ENCODE assay signal across 21 mouse cellular contexts in the genomic region with DNA sequence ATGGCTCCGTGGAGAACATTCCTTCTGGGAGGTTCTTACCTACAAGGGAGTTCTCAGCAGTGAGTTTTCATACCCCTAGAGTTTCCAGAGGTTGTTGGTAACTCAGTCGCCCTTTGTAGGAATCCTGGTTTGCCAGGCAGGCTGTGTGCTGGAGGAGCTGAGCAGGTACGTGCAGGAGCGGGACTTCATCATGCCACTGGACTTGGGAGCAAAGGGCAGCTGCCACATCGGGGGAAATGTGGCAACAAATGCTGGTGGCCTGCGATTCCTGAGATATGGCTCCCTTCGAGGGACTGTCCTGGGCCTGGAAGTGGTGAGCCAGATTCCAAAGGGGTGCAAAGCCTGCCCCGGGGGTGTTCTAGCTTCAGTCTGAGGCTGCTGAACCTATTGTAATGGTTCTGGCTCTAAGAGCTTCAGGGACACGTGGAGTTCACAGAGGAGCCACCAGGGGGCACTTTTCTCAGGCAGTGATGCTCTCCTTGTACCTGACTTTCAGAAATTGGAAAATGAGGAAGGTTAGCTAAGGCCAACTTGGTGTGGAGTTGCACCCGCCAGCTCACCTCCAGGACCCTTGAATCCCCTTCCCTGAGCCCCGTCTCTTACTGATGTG. TPM values are rescaled to one million over a fixed set of nuclear protein-coding genes. Genes with fewer than 3 reads are reported as not detected.
DNase-seq lines count a peak whose midpoint lies in the region; ATAC-seq and TF ChIP-seq lines count a peak whose summit lies in the region.
"Not testable (repeated sequence)": the region's sequence is repeated elsewhere in the genome, so short reads cannot be mapped to it uniquely, and the experiment has no call there.
"Had no signal": no experiment of that assay in that cellular context is flagged by ENCODE, and none has a peak within 500 bp of the region (broad histone marks: within the 10 kb centered on the region; RNA-seq: fewer than 3 reads in every experiment).

No protein-coding gene starts in this region.

- not testable (repeated sequence) for DNase-seq in Patski (ENCODE audit: low read depth, low spot score); kidney, postnatal 0 days (ENCODE audit: low spot score)

- not testable (repeated sequence) for H3K4me2 ChIP-seq in intestine, embryonic 15.5 days (replicated peaks); kidney, postnatal 0 days (ENCODE audit: low read length)

- ATAC-seq in Patski = peak; percentile 42
- peak; percentile 75 for ATAC-seq in erythroid progenitor cell, adult 5-6 weeks (replicated peaks; ENCODE audit: low FRiP score, poor library complexity, severe bottlenecking)
- ATAC-seq in granulocyte monocyte progenitor cell, adult 5-6 weeks (replicated peaks; ENCODE audit: poor library complexity, severe bottlenecking) = peak; percentile 71
- peak; percentile 42; the same call in 1 of the 2 replicates for ATAC-seq in intestine, embryonic 15.5 days
- 0 out of 2 replicates have a peak, but pooled peaks have one; percentile 55 for ATAC-seq in kidney, postnatal 0 days (replicated peaks; ENCODE audit: low FRiP score, low read depth)
- peak; percentile 86 for ATAC-seq in megakaryocyte-erythroid progenitor cell, adult 5-6 weeks (replicated peaks; ENCODE audit: low FRiP score, low TSS enrichment, poor library complexity, severe bottlenecking)
- peak; percentile 62 for ATAC-seq in neutrophil, adult 5-6 weeks (ENCODE audit: extremely low read depth, insufficient number of reproducible peaks, low FRiP score, poor library complexity, severe bottlenecking)

- H3K27ac ChIP-seq in intestine, embryonic 15.5 days; kidney, postnatal 0 days: not testable (repeated sequence)

- not testable (repeated sequence) for TF ChIP-seq CTCF in Patski (IDR thresholded peaks at IDR 0.05); kidney, postnatal 0 days (IDR thresholded peaks at IDR 0.05; ENCODE audit: low read depth)

- H3K4me1 ChIP-seq in intestine, embryonic 15.5 days (replicated peaks); kidney, postnatal 0 days (replicated peaks; ENCODE audit: insufficient read depth, low read length): not testable (repeated sequence)

- H3K4me3 ChIP-seq in intestine, embryonic 15.5 days (replicated peaks); kidney, postnatal 0 days (replicated peaks; ENCODE audit: low read depth, low read length): not testable (repeated sequence)

- H3K9ac ChIP-seq in intestine, embryonic 15.5 days; kidney, postnatal 0 days (ENCODE audit: low read depth, low read length): not testable (repeated sequence)

- not testable (repeated sequence) for H3K27me3 ChIP-seq in Patski; intestine, embryonic 15.5 days (replicated peaks); kidney, postnatal 0 days (ENCODE audit: insufficient read depth, low read length)

- CTCF ChIA-PET in Patski (lab: Charles Lee) = not testable (repeated sequence)

- WGBS in intestine, embryonic 15.5 days = no CpG with 5 or more reads among the region's 11 CpGs
- no CpG with 5 or more reads among the region's 11 CpGs for WGBS in kidney, postnatal 0 days

- POLR2A ChIA-PET in Patski (lab: Charles Lee) = not testable (repeated sequence)

- H3K9me3 ChIP-seq in intestine, embryonic 15.5 days; kidney, postnatal 0 days (replicated peaks; ENCODE audit: low read length): not testable (repeated sequence)

- H3K36me3 ChIP-seq in intestine, embryonic 15.5 days; kidney, postnatal 0 days (ENCODE audit: insufficient read depth, low read length): not testable (repeated sequence)

- in situ Hi-C loops in Patski (cut with MboI; ENCODE audit: low pct_unique_long_range_greater_than_20kb) = not testable (repeated sequence)

RNA-seq across cellular contexts. Expression of a gene that starts 9.0 kb away (rescaled TPM):
- polyA plus RNA-seq in Patski (2021) = 0.28 TPM
- 0.72 TPM in 1 of 2 replicates, not detected in the other for total RNA-seq in erythroid progenitor cell, adult 5-6 weeks (2015; ENCODE audit: low replicate concordance)
- total RNA-seq in erythroid progenitor cell, adult 5-6 weeks (2017; ENCODE audit: low replicate concordance) = not detected in 2 replicates
- not detected in 2 replicates for total RNA-seq in granulocyte monocyte progenitor cell, adult 5-6 weeks (2014; fragmentation: Nextera tagmentation)
- total RNA-seq in granulocyte monocyte progenitor cell, adult 5-6 weeks (2017) = not detected in 2 replicates
- 0.16 TPM in 1 of 2 replicates, not detected in the other for polyA plus RNA-seq in intestine, embryonic 15.5 days (2015; fragmentation: Nextera tagmentation; extraction: Ambion mirVana)
- not detected in 2 replicates for polyA plus RNA-seq in kidney, postnatal 0 days (2015; fragmentation: Nextera tagmentation; extraction: Ambion mirVana)
- total RNA-seq in megakaryocyte-erythroid progenitor cell, adult 5-6 weeks (2014; fragmentation: Nextera tagmentation) = not detected in 2 replicates
- total RNA-seq in megakaryocyte-erythroid progenitor cell, adult 5-6 weeks (2017) = not detected in 2 replicates
- not detected in 2 replicates for total RNA-seq in neutrophil, adult 5-6 weeks (2017)
- total RNA-seq: gastrocnemius, postnatal 14 days; left cerebral cortex, adult 18-20 months had no signal
- polyA plus RNA-seq: embryonic facial prominence, embryonic 11.5 days; forebrain, embryonic 10.5 days; heart, embryonic 10.5 days; heart, embryonic 15.5 days; hindbrain, embryonic 13.5 days; limb, embryonic 11.5 days; liver, embryonic 15.5 days; midbrain, embryonic 16.5 days; myocyte; neural tube, embryonic 12.5 days had no signal

RNA-seq across cellular contexts. Expression of a gene that starts 48.0 kb away (rescaled TPM):
- polyA plus RNA-seq in Patski (2021) = not detected
- not detected in 2 replicates for total RNA-seq in erythroid progenitor cell, adult 5-6 weeks (2015; ENCODE audit: low replicate concordance)
- not detected in 2 replicates for total RNA-seq in erythroid progenitor cell, adult 5-6 weeks (2017; ENCODE audit: low replicate concordance)
- not detected in 2 replicates for total RNA-seq in granulocyte monocyte progenitor cell, adult 5-6 weeks (2014; fragmentation: Nextera tagmentation)
- total RNA-seq in granulocyte monocyte progenitor cell, adult 5-6 weeks (2017) = not detected in 2 replicates
- polyA plus RNA-seq in intestine, embryonic 15.5 days (2015; fragmentation: Nextera tagmentation; extraction: Ambion mirVana) = 0.05 and 0.44 TPM in 2 replicates
- polyA plus RNA-seq in kidney, postnatal 0 days (2015; fragmentation: Nextera tagmentation; extraction: Ambion mirVana) = 0.13 and 0.19 TPM in 2 replicates
- not detected in 2 replicates for total RNA-seq in megakaryocyte-erythroid progenitor cell, adult 5-6 weeks (2014; fragmentation: Nextera tagmentation)
- not detected in 2 replicates for total RNA-seq in megakaryocyte-erythroid progenitor cell, adult 5-6 weeks (2017)
- total RNA-seq in neutrophil, adult 5-6 weeks (2017) = not detected in 2 replicates
- total RNA-seq: adrenal gland, postnatal 4 days; gastrocnemius, postnatal 14 days; layer of hippocampus, adult 18-20 months had no signal
- polyA plus RNA-seq: embryonic facial prominence, embryonic 11.5 days; forebrain, embryonic 10.5 days; heart, embryonic 10.5 days; hindbrain, embryonic 13.5 days; liver, embryonic 15.5 days; midbrain, embryonic 16.5 days; neural tube, embryonic 12.5 days had no signal
